ENCODE assay signal across 9 mouse cellular contexts in the genomic region with DNA sequence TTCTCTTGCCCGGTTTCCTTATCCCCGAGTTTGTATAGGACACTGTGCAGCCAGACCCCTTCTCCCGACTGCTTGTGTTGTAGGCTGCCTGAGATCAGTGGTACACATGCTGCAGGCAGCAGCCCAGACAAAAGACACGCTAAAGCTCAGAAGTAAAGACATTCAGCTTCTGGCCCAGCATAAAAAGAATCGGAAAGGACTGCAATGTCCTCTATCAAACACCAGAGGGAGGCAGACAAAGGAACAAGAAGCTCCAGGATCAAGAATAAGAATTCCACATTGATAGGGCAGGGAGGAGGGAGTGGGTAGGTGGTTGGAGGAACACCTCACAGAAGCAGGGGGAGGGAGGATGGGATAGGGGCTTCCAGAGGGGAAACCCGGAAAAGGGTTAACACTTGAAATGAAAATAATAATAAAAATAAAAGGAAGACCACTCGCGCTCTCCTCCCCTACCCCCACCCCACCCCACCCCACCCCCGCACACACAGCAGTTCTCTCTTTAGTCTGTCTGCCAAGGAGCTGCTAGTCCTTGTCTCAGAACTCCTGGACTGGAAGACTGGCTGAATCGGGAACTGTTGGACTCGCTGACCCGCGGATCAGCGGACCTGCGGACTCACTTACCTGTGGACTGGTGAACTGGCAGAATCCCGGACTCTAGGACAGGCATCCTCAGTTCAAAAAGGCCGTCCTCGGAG. TPM values are rescaled to one million over a fixed set of nuclear protein-coding genes. Genes with fewer than 3 reads are reported as not detected.
A peak's percentile ranks its signal among the peaks of the same experiment; 100 is the strongest.
DNase-seq lines count a peak whose midpoint lies in the region; ATAC-seq and TF ChIP-seq lines count a peak whose summit lies in the region.
"Had no signal": no experiment of that assay in that cellular context is flagged by ENCODE, and none has a peak within 500 bp of the region (broad histone marks: within the 10 kb centered on the region; RNA-seq: fewer than 3 reads in every experiment).

No protein-coding gene starts in this region.

- H3K4me1 ChIP-seq in CH12.LX (ENCODE audit: control insufficient read depth in 1 of 2, insufficient read depth in 2 of 2): no peaks in the 10 kb centered on the region
- H3K4me1 ChIP-seq in forebrain, embryonic 13.5 days: no peaks in the 10 kb centered on the region
- no peaks in the 10 kb centered on the region for H3K4me1 ChIP-seq in midbrain, embryonic 11.5 days (ENCODE audit: control insufficient read depth, insufficient read depth, low read length)

- dilution Hi-C loops in CH12.LX (cut with MboI; ENCODE audit: extremely low pct_ligation_motif_present, extremely low pct_unique_long_range_greater_than_20kb, low sequenced_read_pairs): no loop called here

- no peak overlapping the region for H3K9ac ChIP-seq in CH12.LX (ENCODE audit: insufficient read depth, low read depth)
- H3K9ac ChIP-seq in forebrain, embryonic 13.5 days: no peak overlapping the region
- H3K9ac ChIP-seq in midbrain, embryonic 11.5 days (ENCODE audit: low read length): no peak overlapping the region

- H3K79me2 ChIP-seq in CH12.LX (replicated peaks; ENCODE audit: control insufficient read depth, extremely low read depth, insufficient read depth, poor library complexity, severe bottlenecking): no peaks in the 10 kb centered on the region

- 22% methylated on average over 7 of the region's 18 CpGs for WGBS in forebrain, embryonic 13.5 days
- WGBS in midbrain, embryonic 11.5 days: 33% methylated on average over 9 of the region's 18 CpGs

- peak; percentile 86 for ATAC-seq in forebrain, embryonic 13.5 days
- ATAC-seq in midbrain, embryonic 11.5 days (ENCODE audit: low FRiP score): peak; percentile 87

- no peak overlapping the region for H3K4me3 ChIP-seq in CH12.LX (replicated peaks in 1 of 3; ENCODE audit: low read depth in 2 of 3, low read length in 2 of 3, poor library complexity in 1 of 3)
- H3K4me3 ChIP-seq in forebrain, embryonic 13.5 days: no peak overlapping the region
- H3K4me3 ChIP-seq in midbrain, embryonic 11.5 days (ENCODE audit: low read depth, low read length): no peak overlapping the region

- no peak for TF ChIP-seq EP300 in CH12.LX (IDR thresholded peaks at IDR 0.05; ENCODE audit: low read length)

- H3K36me3 ChIP-seq in CH12.LX (replicated peaks in 1 of 2; ENCODE audit: control insufficient read depth in 1 of 2, insufficient read depth in 1 of 2, low read length in 1 of 2): no peaks in the 10 kb centered on the region
- no peaks in the 10 kb centered on the region for H3K36me3 ChIP-seq in forebrain, embryonic 13.5 days (ENCODE audit: poor library complexity, severe bottlenecking)
- H3K36me3 ChIP-seq in midbrain, embryonic 11.5 days (ENCODE audit: control insufficient read depth, insufficient read depth, low read length): no peaks in the 10 kb centered on the region

- H3K9me3 ChIP-seq in CH12.LX (replicated peaks; ENCODE audit: low read length): no peaks in the 10 kb centered on the region
- H3K9me3 ChIP-seq in forebrain, embryonic 13.5 days (replicated peaks): no peaks in the 10 kb centered on the region
- H3K9me3 ChIP-seq in midbrain, embryonic 11.5 days (ENCODE audit: control insufficient read depth, low read length): no peaks in the 10 kb centered on the region

- DNase-seq in adrenal gland, postnatal 10 days: peak; percentile 3
- no peak for DNase-seq in adrenal gland, adult (ENCODE audit: inconsistent age in 2 of 2, low spot score in 1 of 2)
- DNase-seq in CH12.LX (ENCODE audit: extremely low read depth): no peak
- no peak for DNase-seq in midbrain, embryonic 11.5 days (ENCODE audit: low spot score, missing footprints)
- no peak for DNase-seq in spleen, postnatal 36 days (ENCODE audit: low spot score in 2 of 2)
- no peak for DNase-seq in MN1 (ENCODE audit: low spot score)
- no peak for DNase-seq in left cerebral cortex, postnatal 4 days

- no peaks in the 10 kb centered on the region for H3K27me3 ChIP-seq in CH12.LX (replicated peaks)
- H3K27me3 ChIP-seq in forebrain, embryonic 13.5 days: no peaks in the 10 kb centered on the region
- H3K27me3 ChIP-seq in midbrain, embryonic 11.5 days (ENCODE audit: control insufficient read depth, insufficient read depth, low read length): no peaks in the 10 kb centered on the region

- peak in 1 of 2 experiments; percentile 59; a peak in 2 of 4 replicates for TF ChIP-seq CTCF in CH12.LX (conservative IDR thresholded peaks at IDR 0.05 in 1 of 2, IDR thresholded peaks at IDR 0.05 in 1 of 2; ENCODE audit: low read depth in 2 of 2, low read length in 2 of 2)

- peak; percentile 41 for TF ChIP-seq RAD21 in CH12.LX (IDR thresholded peaks at IDR 0.05; ENCODE audit: low read depth, low read length)

- no peak overlapping the region; the same call in 1 of the 2 replicates for H3K4me2 ChIP-seq in CH12.LX (ENCODE audit: insufficient read depth, low read depth, poor library complexity, severe bottlenecking)
- peak overlapping the region; percentile 20; the same call in 1 of the 2 replicates for H3K4me2 ChIP-seq in forebrain, embryonic 13.5 days
- no peak overlapping the region for H3K4me2 ChIP-seq in midbrain, embryonic 11.5 days

- intact Hi-C loops in left cerebral cortex, postnatal 4 days (cut with DNase I): no loop called here

- in situ Hi-C loops in CH12.LX (cut with MboI; ENCODE audit: low pct_ligation_motif_present, low pct_unique_long_range_greater_than_20kb, low sequenced_read_pairs): no loop called here

- TF ChIP-seq POLR2A in CH12.LX (IDR thresholded peaks at IDR 0.05; ENCODE audit: low read depth, low read length): no peak

- no peak overlapping the region for H3K27ac ChIP-seq in CH12.LX (ENCODE audit: insufficient read depth, low read depth)
- no peak overlapping the region for H3K27ac ChIP-seq in forebrain, embryonic 13.5 days
- no peak overlapping the region for H3K27ac ChIP-seq in midbrain, embryonic 11.5 days (ENCODE audit: low read depth, low read length)

TF ChIP-seq in CH12.LX, 34 proteins besides CTCF, POLR2A, EP300 and RAD21:
- TF ChIP-seq HCFC1 (IDR thresholded peaks at IDR 0.05; ENCODE audit: low read depth, low read length) (no peak), SMC3 (IDR thresholded peaks at IDR 0.05; ENCODE audit: low read depth, low read length) (peak; percentile 38)

RNA-seq across cellular contexts. Expression of gene Kdm5d, which starts 24.6 kb away (rescaled TPM):
- 10 to 100 TPM in 1 of 2 experiments, not detected in 1; 15.0 TPM for total RNA-seq in adrenal gland, postnatal 10 days (2021)
- total RNA-seq in CH12.LX (2012; rRNA removed): 14.2 and 16.0 TPM in 2 replicates
- total RNA-seq in CH12.LX (2014; rRNA removed): 14.3 and 16.7 TPM in 2 replicates
- polyA plus RNA-seq in CH12.LX (2012; ENCODE audit: insufficient read length, low read depth): 15.4 and 16.8 TPM in 2 replicates
- polyA plus RNA-seq in forebrain, embryonic 13.5 days (2015; fragmentation: Nextera tagmentation; extraction: Ambion mirVana): 11.5 and 14.9 TPM in 2 replicates
- polyA plus RNA-seq in midbrain, embryonic 11.5 days (2014; fragmentation: Nextera tagmentation; extraction: Ambion mirVana): 13.3 and 18.6 TPM in 2 replicates
- total RNA-seq in left cerebral cortex, postnatal 4 days (2021): 10 to 100 TPM in 1 of 2 experiments, under 1 TPM in 1; 0.06 to 19.1 TPM

RNA-seq across cellular contexts. Expression of gene Uba1y, which starts 54.6 kb away (rescaled TPM):
- total RNA-seq in adrenal gland, postnatal 10 days (2021): not detected
- total RNA-seq in CH12.LX (2012; rRNA removed) (not detected in 2 replicates), CH12.LX (2014; rRNA removed) (not detected in 2 replicates)
- polyA plus RNA-seq in CH12.LX (2012; ENCODE audit: insufficient read length, low read depth): 0.11 TPM in 1 of 2 replicates, not detected in the other
- polyA plus RNA-seq in forebrain, embryonic 13.5 days (2015; fragmentation: Nextera tagmentation; extraction: Ambion mirVana): 0.18 and 0.23 TPM in 2 replicates
- not detected in 2 replicates for polyA plus RNA-seq in midbrain, embryonic 11.5 days (2014; fragmentation: Nextera tagmentation; extraction: Ambion mirVana)
- total RNA-seq in left cerebral cortex, postnatal 4 days (2021): not detected
- total RNA-seq: layer of hippocampus, postnatal 10 days had no signal
